Mouse (Mus musculus) layer of hippocampus, postnatal 36 days (tissue): ENCODE measurements around the gene Bricd5. TPM values are rescaled to one million over a fixed set of nuclear protein-coding genes. Genes with fewer than 3 reads are reported as not detected.

Experiments used
- DNase-seq, 2 experiments: peaks; one replicate each; pipeline ENCODE4 v3.0.0; 2022
- total RNA-seq, 2 experiments: library from RNA; stranded (reverse); gene quantifications; 2 replicates each; pipeline ENCODE4 v1.2.3; 2021

Bricd5 gene
- total RNA-seq, 2 experiments from 2014 or later: 1.9 to 2.6 TPM

- DNase-seq: no peak
Measured at GRCm38 (mm10) chr17:24462932-24463331, 10.8 kb upstream of the Bricd5 start.

- DNase-seq: no peak
Measured at GRCm38 (mm10) chr17:24463374-24464133, 10.1 kb upstream of the Bricd5 start.

GRCm38 (mm10) chr17:24468636-24469246 is 4.9 kb upstream of the Bricd5 start:
- no peak for DNase-seq

- DNase-seq: no peak
Measured at GRCm38 (mm10) chr17:24469336-24469909, 4.3 kb upstream of the Bricd5 start.

- peak; percentile 99 for DNase-seq
Measured at GRCm38 (mm10) chr17:24469910-24470602, 3.6 kb upstream of the Bricd5 start, which contains the start of the genes E4f1 and Pgp. Gene E4f1 (minus strand): TSS chr17:24470313. Gene Pgp (plus strand): TSS chr17:24470392.

GRCm38 (mm10) chr17:24470701-24471527 is 2.8 kb upstream of the Bricd5 start:
- peak in 1 of 2 experiments; percentile 55 for DNase-seq

GRCm38 (mm10) chr17:24472512-24472911 is 1.2 kb upstream of the Bricd5 start:
- DNase-seq: no peak

- DNase-seq: peak; percentile 66 to 71
Measured at GRCm38 (mm10) chr17:24474557-24474956, 873 bp downstream of the Bricd5 start.

GRCm38 (mm10) chr17:24475586-24475985 is 1.9 kb downstream of the Bricd5 start:
- DNase-seq: no peak

GRCm38 (mm10) chr17:24476022-24476776 is 2.5 kb downstream of the Bricd5 start:
- DNase-seq: no peak

GRCm38 (mm10) chr17:24477053-24477984 is 3.6 kb downstream of the Bricd5 start:
- no peak for DNase-seq

- DNase-seq: no peak
Measured at GRCm38 (mm10) chr17:24477985-24478600, 4.4 kb downstream of the Bricd5 start.

- DNase-seq: peak; percentile 98
Measured at GRCm38 (mm10) chr17:24478663-24479380, 5.1 kb downstream of the Bricd5 start, which contains the start of gene Mlst8. Gene Mlst8 (minus strand): TSS chr17:24479078.

- DNase-seq: no peak
Measured at GRCm38 (mm10) chr17:24479431-24479830, 5.7 kb downstream of the Bricd5 start.

GRCm38 (mm10) chr17:24480201-24480826 is 6.6 kb downstream of the Bricd5 start:
- DNase-seq: no peak

- DNase-seq: no peak
Measured at GRCm38 (mm10) chr17:24481027-24481815, 7.5 kb downstream of the Bricd5 start.

GRCm38 (mm10) chr17:24483495-24483894 is 9.8 kb downstream of the Bricd5 start:
- DNase-seq: no peak
